Mouse (Mus musculus) hematopoietic stem cell, adult 5-6 weeks (primary cell): ENCODE results near the gene Spata1. TPM values are rescaled to one million over a fixed set of nuclear protein-coding genes. Genes with fewer than 3 reads are reported as not detected.
"Not testable (repeated sequence)": the region's sequence is repeated elsewhere in the genome, so short reads cannot be mapped to it uniquely, and the experiment has no call there.

Source experiments
- ATAC-seq, 2 experiments: fragments of 125-278 bp in 1 of 2; replicated peaks in 1 of 2; 2 replicates each; pipeline ENCODE4 v1.8.0; 2016 to 2017; ENCODE audit warnings: inconsistent platforms in 2 of 2, mild to moderate bottlenecking in 2 of 2, moderate number of reproducible peaks in 2 of 2, low read depth in 1 of 2, moderate TSS enrichment in 1 of 2; ENCODE audit not compliant: low FRiP score in 2 of 2, poor library complexity in 2 of 2, severe bottlenecking in 2 of 2, insufficient read depth in 1 of 2, low TSS enrichment in 1 of 2
- total RNA-seq: library from RNA; stranded (forward); fragments of 172-1452, 232-1000 nt; gene quantifications from 2 replicates; pipeline ENCODE4 v1.2.3, GENCODE M21; 2017

The Spata1 gene
- total RNA-seq, 1 experiment from 2014 or later, result 13.7 TPM

- no peak for ATAC-seq
Measured at GRCm38 (mm10) chr3:146434686-146435085, 64.9 kb downstream of the Spata1 start.

- no peak for ATAC-seq
Measured at GRCm38 (mm10) chr3:146433681-146434350, 65.7 kb downstream of the Spata1 start.

- not testable (repeated sequence) for ATAC-seq
Measured at GRCm38 (mm10) chr3:146433063-146433462, 66.5 kb downstream of the Spata1 start.

- ATAC-seq, result no peak
Measured at GRCm38 (mm10) chr3:146426489-146426888, 73.1 kb downstream of the Spata1 start.

- no peak for ATAC-seq
Measured at GRCm38 (mm10) chr3:146425902-146426301, 73.7 kb downstream of the Spata1 start.

GRCm38 (mm10) chr3:146424306-146424900 is 75.2 kb downstream of the Spata1 start:
- no peak for ATAC-seq

- ATAC-seq, result no peak
Measured at GRCm38 (mm10) chr3:146423710-146424109, 75.8 kb downstream of the Spata1 start.

- peak; percentile 89 to 93 for ATAC-seq
Measured at GRCm38 (mm10) chr3:146421787-146422186, 77.8 kb downstream of the Spata1 start.

GRCm38 (mm10) chr3:146419992-146420537 is 79.5 kb downstream of the Spata1 start:
- ATAC-seq, result no peak

- ATAC-seq, result no peak
Measured at GRCm38 (mm10) chr3:146419534-146419933, 80.0 kb downstream of the Spata1 start.

GRCm38 (mm10) chr3:146418901-146419300 is 80.7 kb downstream of the Spata1 start:
- ATAC-seq, result peak in 1 of 2 experiments; percentile 19; a peak in 2 of 4 replicates

GRCm38 (mm10) chr3:146417873-146418272 is 81.7 kb downstream of the Spata1 start:
- ATAC-seq, result no peak

GRCm38 (mm10) chr3:146414555-146414954 is 85.0 kb downstream of the Spata1 start:
- ATAC-seq, result no peak

- no peak for ATAC-seq
Measured at GRCm38 (mm10) chr3:146413992-146414391, 85.6 kb downstream of the Spata1 start.

- ATAC-seq, result no peak
Measured at GRCm38 (mm10) chr3:146413016-146413415, 86.5 kb downstream of the Spata1 start.

- no peak for ATAC-seq
Measured at GRCm38 (mm10) chr3:146412480-146412879, 87.1 kb downstream of the Spata1 start.

GRCm38 (mm10) chr3:146412008-146412407 is 87.5 kb downstream of the Spata1 start:
- no peak for ATAC-seq

GRCm38 (mm10) chr3:146410114-146410513 is 89.4 kb downstream of the Spata1 start:
- no peak for ATAC-seq
